Mouse (Mus musculus) stomach, embryonic 15.5 days (tissue): ENCODE results near the gene Man2a1. TPM values are rescaled to one million over a fixed set of nuclear protein-coding genes. Genes with fewer than 3 reads are reported as not detected.

Experiments
- ATAC-seq: fragments of 200-750 bp; cut with Nextera tagmentation; 2 replicates; pipeline ENCODE4 v1.8.0; 2017; ENCODE audit warnings: low read depth, moderate number of reproducible peaks, moderate TSS enrichment; ENCODE audit not compliant: insufficient read depth, low FRiP score
- H3K27ac ChIP-seq: fragments of 300-500 bp; sonication (generic); 2 replicates; pipeline ENCODE4 v1.5.1; 2015; ENCODE audit warnings: mild to moderate bottlenecking, inconsistent platforms
- H3K27me3 ChIP-seq: fragments of 300-500 bp; sonication (generic); replicated peaks from 2 replicates; pipeline ENCODE4 v1.6.1; 2015; ENCODE audit warnings: inconsistent platforms
- H3K36me3 ChIP-seq: fragments of 300-500 bp; sonication (generic); 2 replicates; pipeline ENCODE4 v1.6.1; 2015; ENCODE audit warnings: inconsistent platforms
- H3K4me1 ChIP-seq: fragments of 300-500 bp; sonication (generic); 2 replicates; pipeline ENCODE4 v1.6.1; 2015; ENCODE audit warnings: inconsistent platforms
- H3K4me2 ChIP-seq: fragments of 300-500 bp; sonication (generic); 2 replicates; pipeline ENCODE4 v1.6.1; 2015; ENCODE audit warnings: mild to moderate bottlenecking, inconsistent platforms
- H3K4me3 ChIP-seq: fragments of 300-500 bp; sonication (generic); replicated peaks from 2 replicates; pipeline ENCODE4 v1.5.1; 2015; ENCODE audit warnings: inconsistent platforms
- H3K9ac ChIP-seq: fragments of 300-500 bp; sonication (generic); 2 replicates; pipeline ENCODE4 v1.6.1; 2015; ENCODE audit warnings: inconsistent platforms
- H3K9me3 ChIP-seq: fragments of 300-500 bp; sonication (generic); 2 replicates; pipeline ENCODE4 v1.6.1; 2016; ENCODE audit warnings: inconsistent platforms
- WGBS: fragments of 180-500 bp; shearing (Covaris S2); methylation state at CpG from one replicate; pipeline ENCODE4 v1.1.7; 2015; 5-methylcytosine and 5-hydroxymethylcytosine counted together
- polyA plus RNA-seq: library from polyadenylated mRNA; unstranded; fragments of >200 nt; fragmentation: Nextera tagmentation; extraction: Ambion mirVana; gene quantifications from 2 replicates; pipeline ENCODE4 v1.2.1, GENCODE M21; 2015

Gene Man2a1
- polyA plus RNA-seq, 1 experiment from 2014 or later = 14.3 TPM

DNA sequence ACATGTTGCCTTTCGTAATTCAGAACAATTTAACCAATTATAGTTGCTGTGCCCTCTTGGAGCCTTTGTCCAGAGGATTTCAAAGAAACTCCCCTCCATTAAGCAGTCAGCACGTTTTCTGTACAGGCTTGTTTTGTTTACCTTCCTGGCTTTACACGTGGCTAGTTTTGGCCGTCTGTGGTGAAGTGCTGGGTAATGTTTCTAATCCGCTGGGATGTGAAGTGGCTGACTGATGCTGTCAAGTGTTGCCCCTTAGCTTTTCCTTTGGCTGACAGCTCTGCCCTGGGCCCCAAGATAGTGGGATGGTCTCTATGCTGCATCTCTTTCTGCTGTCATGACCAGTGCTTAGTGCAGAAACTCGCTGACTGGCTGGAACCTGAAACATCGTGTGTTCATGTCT lies 43.1 kb downstream of the Man2a1 start:
- no peaks in the 10 kb centered on the region for H3K9me3 ChIP-seq
- no peak overlapping the region for H3K27ac ChIP-seq
- H3K9ac ChIP-seq = no peak overlapping the region
- H3K27me3 ChIP-seq = no peaks in the 10 kb centered on the region
- no peak overlapping the region for H3K4me3 ChIP-seq
- H3K4me1 ChIP-seq = 0 out of 2 replicates have a peak, but pooled peaks cover 3% of the 10 kb centered on the region
- H3K36me3 ChIP-seq = peaks cover 3% of the 10 kb centered on the region; the same call in 1 of the 2 replicates
- no peak overlapping the region for H3K4me2 ChIP-seq
- 33% methylated on average over 7 of the region's 7 CpGs for WGBS
- ATAC-seq = no peak

DNA sequence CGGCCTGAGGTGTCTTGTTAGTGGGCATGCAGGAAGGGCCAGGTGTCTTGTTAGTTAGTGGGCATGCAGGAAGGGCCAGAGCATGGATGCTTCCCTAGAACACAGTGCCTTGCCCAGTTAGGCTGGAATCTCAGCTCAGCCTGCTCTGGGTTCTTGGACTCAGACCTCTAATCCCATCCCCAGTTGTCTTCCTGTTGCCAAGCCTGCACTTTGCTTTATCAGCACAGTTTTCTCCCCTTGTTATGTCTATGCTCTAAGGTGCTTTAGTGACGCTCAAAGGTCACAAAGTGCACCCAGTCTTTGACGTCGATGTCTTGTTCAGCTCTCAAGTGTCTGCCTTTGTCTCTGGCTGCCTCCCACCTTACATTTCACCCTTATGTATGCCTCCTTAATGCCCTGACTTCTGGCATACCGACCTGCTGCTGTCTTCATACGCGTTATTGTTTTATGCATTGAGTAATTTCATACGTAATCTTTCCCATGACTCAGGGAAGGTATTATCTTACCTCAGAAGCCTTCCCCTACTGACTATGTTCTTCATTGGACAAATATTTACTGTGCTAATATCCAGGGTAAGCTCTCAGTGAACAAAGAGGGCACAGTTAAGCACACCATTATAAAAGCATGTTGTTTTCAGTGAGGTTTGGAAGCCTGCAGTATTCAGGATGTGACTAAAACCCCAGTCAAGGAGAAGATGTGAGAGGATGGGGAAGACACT lies 44.5 kb downstream of the Man2a1 start:
- H3K4me2 ChIP-seq = no peak overlapping the region
- H3K36me3 ChIP-seq = no peaks in the 10 kb centered on the region
- no peaks in the 10 kb centered on the region for H3K27me3 ChIP-seq
- 0 out of 2 replicates have a peak, but pooled peaks cover 3% of the 10 kb centered on the region for H3K4me1 ChIP-seq
- no peak for ATAC-seq
- H3K9me3 ChIP-seq = no peaks in the 10 kb centered on the region
- no peak overlapping the region for H3K4me3 ChIP-seq
- no peak overlapping the region for H3K9ac ChIP-seq
- H3K27ac ChIP-seq = no peak overlapping the region
- WGBS = 52% methylated on average over 8 of the region's 8 CpGs

DNA sequence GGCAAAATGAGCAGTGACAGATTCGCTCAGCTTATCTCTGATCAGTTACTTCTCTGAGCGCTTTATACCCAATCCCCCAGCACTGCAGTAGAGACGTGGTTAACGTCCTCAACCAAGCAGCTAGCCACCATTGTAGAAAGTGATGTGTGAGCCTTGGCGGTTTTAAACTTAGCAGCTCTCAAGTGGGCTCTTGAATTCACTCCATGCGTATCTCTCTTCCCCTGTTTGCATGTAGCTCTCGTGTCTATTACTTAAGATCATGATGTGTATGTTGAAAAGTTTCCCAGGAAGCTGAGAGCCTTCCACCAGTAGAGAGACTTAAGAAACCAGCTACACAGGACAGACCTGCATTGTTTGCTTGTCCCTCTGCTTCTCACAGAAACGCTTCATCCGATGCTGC lies 46.9 kb downstream of the Man2a1 start:
- H3K4me1 ChIP-seq = 0 out of 2 replicates have a peak, but pooled peaks cover 3% of the 10 kb centered on the region
- H3K9me3 ChIP-seq = 0 out of 2 replicates have a peak, but pooled peaks cover under 1% of the 10 kb centered on the region
- H3K9ac ChIP-seq = no peak overlapping the region
- H3K4me3 ChIP-seq = no peak overlapping the region
- no peak overlapping the region for H3K4me2 ChIP-seq
- H3K36me3 ChIP-seq = peaks cover 8% of the 10 kb centered on the region
- H3K27ac ChIP-seq = no peak overlapping the region
- no peaks in the 10 kb centered on the region for H3K27me3 ChIP-seq
- 81% methylated on average over 9 of the region's 9 CpGs for WGBS
- ATAC-seq = no peak

DNA sequence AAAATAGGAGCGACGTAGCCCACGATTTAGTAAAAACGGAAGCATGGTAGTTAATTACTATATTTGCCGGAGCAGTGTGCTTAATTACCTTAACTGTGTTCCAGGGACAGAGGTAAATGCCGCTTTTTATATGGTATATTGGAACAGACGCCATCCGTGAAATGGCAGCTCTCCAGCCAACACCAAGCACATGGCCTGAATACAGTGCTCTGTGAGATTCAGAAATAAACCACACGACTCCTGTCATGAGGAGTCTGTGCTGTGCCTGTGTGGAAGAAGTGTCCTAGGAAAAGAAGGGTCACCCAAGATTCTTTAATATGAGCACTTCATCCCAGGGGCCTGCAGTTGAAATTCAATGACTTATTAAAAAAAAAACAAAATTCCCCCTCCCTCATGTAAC lies 50.2 kb downstream of the Man2a1 start:
- H3K4me1 ChIP-seq = no peaks in the 10 kb centered on the region
- H3K27ac ChIP-seq = no peak overlapping the region
- H3K9me3 ChIP-seq = 0 out of 2 replicates have a peak, but pooled peaks cover 3% of the 10 kb centered on the region
- H3K4me3 ChIP-seq = no peak overlapping the region
- H3K4me2 ChIP-seq = no peak overlapping the region
- 90% methylated on average over 9 of the region's 9 CpGs for WGBS
- no peak overlapping the region for H3K9ac ChIP-seq
- no peak for ATAC-seq
- H3K27me3 ChIP-seq = no peaks in the 10 kb centered on the region
- peaks cover 13% of the 10 kb centered on the region for H3K36me3 ChIP-seq

DNA sequence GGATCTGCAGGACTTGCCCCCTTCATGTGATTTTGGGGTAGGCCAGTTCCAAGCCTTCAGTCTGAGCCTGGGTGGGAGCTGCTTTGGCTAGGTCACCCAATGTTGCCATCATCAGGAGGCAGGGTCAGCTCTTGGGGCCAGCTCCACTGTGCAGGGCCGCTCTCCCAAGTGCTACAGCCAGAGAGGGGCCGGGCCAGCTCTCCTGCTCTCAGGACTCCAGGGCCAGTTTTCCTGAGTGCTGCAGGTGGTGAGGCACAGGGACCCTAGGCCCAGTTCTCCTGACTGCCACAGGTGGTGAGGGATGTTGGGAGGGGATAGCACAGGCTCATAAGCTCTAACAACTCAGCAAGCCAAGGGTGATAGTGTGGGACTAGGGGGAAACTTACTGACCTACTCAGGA lies 53.1 kb downstream of the Man2a1 start:
- ATAC-seq = no peak
- WGBS = 95% methylated on average over 2 of the region's 2 CpGs
- H3K36me3 ChIP-seq = peaks cover 13% of the 10 kb centered on the region

DNA sequence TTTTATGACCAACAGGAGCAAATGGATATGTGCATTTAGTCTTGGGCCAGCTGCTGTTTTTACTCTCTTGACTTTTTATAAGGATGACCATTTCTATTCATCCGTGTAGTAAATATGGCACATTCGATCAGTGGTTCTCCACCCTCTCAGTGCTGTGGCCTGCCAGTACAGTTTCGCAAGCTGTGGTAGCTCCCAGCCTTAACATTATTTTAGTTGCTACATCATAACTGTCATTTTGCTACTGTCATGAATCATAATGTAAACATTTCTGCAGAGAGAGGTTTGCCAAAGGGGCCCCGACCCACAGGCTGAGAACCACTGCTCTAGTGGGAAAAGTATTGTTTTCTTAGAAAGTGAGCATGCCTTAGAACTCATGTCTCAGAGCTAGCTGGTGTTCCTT lies 59.1 kb downstream of the Man2a1 start:
- Histone ChIP-seq H3K4me3 (no peak overlapping the region), H3K4me2 (no peak overlapping the region), H3K27me3 (no peaks in the 10 kb centered on the region), H3K9ac (no peak overlapping the region), H3K27ac (no peak overlapping the region), H3K36me3 (peaks cover 6% of the 10 kb centered on the region; the same call in 1 of the 2 replicates), H3K9me3 (no peaks in the 10 kb centered on the region), H3K4me1 (no peaks in the 10 kb centered on the region)
- ATAC-seq = no peak
- 79% methylated on average over 4 of the region's 4 CpGs for WGBS

More for the DNA sequence above, 53.1 kb downstream of the Man2a1 start:
- no peak overlapping the region for H3K9ac ChIP-seq
- no peaks in the 10 kb centered on the region for H3K4me1 ChIP-seq
- no peak overlapping the region for H3K4me2 ChIP-seq
- H3K9me3 ChIP-seq = 0 out of 2 replicates have a peak, but pooled peaks cover 3% of the 10 kb centered on the region
- no peak overlapping the region for H3K27ac ChIP-seq
- no peaks in the 10 kb centered on the region for H3K27me3 ChIP-seq
- no peak overlapping the region for H3K4me3 ChIP-seq

DNA sequence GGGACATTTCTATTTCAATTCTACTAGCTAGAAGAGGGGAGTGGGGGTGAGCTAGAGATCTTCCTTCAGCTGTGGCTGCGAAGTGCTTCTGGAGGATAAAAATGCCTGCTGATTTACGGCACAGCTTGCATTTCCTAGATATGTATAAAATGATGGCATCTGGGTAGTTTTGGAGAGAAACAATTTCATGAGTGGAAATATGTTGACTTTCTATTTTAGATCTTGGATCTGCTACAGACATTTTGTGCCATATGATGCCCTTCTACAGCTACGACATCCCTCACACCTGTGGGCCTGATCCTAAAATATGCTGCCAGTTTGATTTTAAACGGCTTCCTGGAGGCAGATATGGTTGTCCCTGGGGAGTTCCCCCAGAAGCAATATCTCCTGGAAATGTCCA lies 66.0 kb downstream of the Man2a1 start:
- no peak for ATAC-seq
- no peaks in the 10 kb centered on the region for H3K4me1 ChIP-seq
- no peaks in the 10 kb centered on the region for H3K9me3 ChIP-seq
- H3K27ac ChIP-seq = no peak overlapping the region
- no peak overlapping the region for H3K4me2 ChIP-seq
- 86% methylated on average over 4 of the region's 4 CpGs for WGBS
- no peak overlapping the region for H3K9ac ChIP-seq
- H3K4me3 ChIP-seq = no peak overlapping the region
- peaks cover 18% of the 10 kb centered on the region; the same call in 1 of the 2 replicates for H3K36me3 ChIP-seq
- no peaks in the 10 kb centered on the region for H3K27me3 ChIP-seq

DNA sequence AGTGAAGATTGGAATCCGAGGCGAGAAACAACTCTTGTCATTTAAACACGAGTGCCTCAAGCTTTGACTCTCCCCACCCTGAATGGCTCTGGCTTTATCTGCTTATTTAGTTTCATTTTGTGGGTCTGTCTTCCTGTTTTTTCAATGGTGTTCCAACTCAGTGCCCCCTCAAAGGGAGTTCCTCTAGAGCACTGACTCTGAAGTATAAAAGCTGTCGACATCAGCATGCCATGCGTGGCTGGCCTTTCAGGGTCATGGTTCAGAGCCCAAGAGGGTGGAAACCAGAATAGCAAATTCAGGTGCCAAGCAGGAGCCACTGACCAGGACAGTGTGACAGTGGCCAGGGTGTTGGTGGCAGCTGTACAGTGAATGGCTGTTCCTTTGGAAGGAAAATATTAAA lies 68.0 kb downstream of the Man2a1 start:
- ATAC-seq = no peak
- Histone ChIP-seq H3K4me1 (no peaks in the 10 kb centered on the region), H3K9me3 (no peaks in the 10 kb centered on the region), H3K9ac (no peak overlapping the region), H3K27me3 (no peaks in the 10 kb centered on the region), H3K27ac (no peak overlapping the region), H3K36me3 (peaks cover 26% of the 10 kb centered on the region; the same call in 1 of the 2 replicates), H3K4me2 (no peak overlapping the region), H3K4me3 (no peak overlapping the region)
- 80% methylated on average over 5 of the region's 5 CpGs for WGBS

DNA sequence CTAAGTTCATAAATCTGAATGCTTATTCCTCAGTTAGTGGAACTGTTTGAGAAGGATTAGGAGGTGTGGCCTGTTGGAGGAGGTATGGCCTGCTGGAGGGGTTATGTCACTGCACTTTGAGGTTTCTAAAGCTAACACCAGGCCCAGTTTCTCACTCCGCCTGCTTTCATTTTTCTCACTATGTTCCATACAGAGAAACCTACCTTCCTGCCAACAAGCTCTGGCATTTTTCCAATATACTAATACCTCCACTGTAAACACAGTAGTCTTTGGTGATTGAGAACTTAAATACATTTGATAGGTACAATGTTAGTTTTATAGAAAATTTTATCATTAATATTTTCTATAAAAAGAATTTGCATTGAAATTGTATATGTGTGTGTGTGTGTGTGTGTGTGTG lies 73.9 kb downstream of the Man2a1 start:
- Histone ChIP-seq H3K9ac (no peak overlapping the region), H3K27me3 (no peaks in the 10 kb centered on the region), H3K36me3 (peaks cover 23% of the 10 kb centered on the region), H3K4me1 (no peaks in the 10 kb centered on the region), H3K4me2 (no peak overlapping the region), H3K27ac (no peak overlapping the region), H3K4me3 (no peak overlapping the region), H3K9me3 (no peaks in the 10 kb centered on the region)
- 90% methylated on average over 1 of the region's 1 CpGs for WGBS
- no peak for ATAC-seq

DNA sequence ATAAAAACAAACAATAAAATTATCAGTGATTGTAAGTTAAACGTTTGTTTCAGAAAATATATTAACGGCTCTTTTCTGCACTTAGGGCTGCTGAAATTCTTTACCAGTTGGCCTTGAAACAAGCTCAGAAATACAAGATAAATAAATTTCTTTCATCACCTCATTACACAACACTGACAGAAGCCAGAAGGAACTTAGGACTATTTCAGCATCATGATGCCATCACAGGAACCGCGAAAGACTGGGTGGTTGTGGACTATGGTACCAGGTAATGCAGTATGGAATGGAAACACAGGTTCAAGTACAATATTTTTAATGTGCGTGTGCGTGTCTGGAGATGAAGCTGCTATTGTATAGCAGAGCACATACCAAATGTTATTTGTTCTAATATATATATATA lies 74.4 kb downstream of the Man2a1 start:
- no peaks in the 10 kb centered on the region for H3K4me1 ChIP-seq
- H3K9me3 ChIP-seq = no peaks in the 10 kb centered on the region
- no peak overlapping the region for H3K27ac ChIP-seq
- 86% methylated on average over 6 of the region's 6 CpGs for WGBS
- ATAC-seq = no peak
- no peak overlapping the region for H3K9ac ChIP-seq
- H3K27me3 ChIP-seq = no peaks in the 10 kb centered on the region
- H3K4me2 ChIP-seq = no peak overlapping the region
- no peak overlapping the region for H3K4me3 ChIP-seq
- peaks cover 18% of the 10 kb centered on the region for H3K36me3 ChIP-seq

DNA sequence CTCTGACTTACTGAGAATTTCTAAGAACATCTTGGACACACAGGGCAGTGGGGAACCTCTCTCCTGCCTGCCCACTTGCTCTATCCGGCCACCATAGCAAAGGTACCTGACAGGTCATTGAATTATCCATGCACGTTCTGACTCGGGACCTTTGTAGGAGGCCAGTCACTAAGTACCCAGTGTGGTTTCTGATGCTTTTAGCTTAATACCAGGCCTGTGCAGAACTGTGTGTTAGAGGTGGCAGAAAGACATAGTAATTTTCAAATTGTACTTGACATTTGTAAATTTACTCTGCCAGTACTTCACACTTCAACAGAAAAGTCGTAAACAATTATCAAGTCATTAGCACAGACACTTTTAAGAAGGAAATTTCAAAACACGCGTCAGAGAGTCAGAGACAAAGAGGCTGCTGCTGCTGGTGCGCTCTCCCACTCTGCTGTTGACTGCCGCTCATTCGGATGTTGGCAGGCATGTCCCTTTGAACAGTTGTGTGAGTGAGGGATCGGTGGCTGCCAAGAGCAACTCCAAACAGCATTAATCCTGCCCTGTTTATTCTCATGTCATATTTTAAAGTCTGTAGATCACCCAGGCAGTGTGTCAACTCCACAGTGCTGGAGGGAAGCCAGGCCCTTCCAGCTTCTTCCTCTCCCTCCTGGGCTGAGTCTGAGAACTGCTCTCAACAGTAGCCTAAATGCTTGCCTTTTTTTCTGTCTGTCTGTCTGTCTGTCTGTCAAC lies 76.4 kb downstream of the Man2a1 start:
- Histone ChIP-seq H3K27ac (no peak overlapping the region), H3K4me3 (no peak overlapping the region), H3K36me3 (peaks cover 12% of the 10 kb centered on the region), H3K4me2 (no peak overlapping the region), H3K9me3 (no peaks in the 10 kb centered on the region), H3K4me1 (no peaks in the 10 kb centered on the region), H3K27me3 (no peaks in the 10 kb centered on the region), H3K9ac (no peak overlapping the region)
- peak; percentile 84; the same call in 1 of the 2 replicates for ATAC-seq
- WGBS = 37% methylated on average over 10 of the region's 10 CpGs

DNA sequence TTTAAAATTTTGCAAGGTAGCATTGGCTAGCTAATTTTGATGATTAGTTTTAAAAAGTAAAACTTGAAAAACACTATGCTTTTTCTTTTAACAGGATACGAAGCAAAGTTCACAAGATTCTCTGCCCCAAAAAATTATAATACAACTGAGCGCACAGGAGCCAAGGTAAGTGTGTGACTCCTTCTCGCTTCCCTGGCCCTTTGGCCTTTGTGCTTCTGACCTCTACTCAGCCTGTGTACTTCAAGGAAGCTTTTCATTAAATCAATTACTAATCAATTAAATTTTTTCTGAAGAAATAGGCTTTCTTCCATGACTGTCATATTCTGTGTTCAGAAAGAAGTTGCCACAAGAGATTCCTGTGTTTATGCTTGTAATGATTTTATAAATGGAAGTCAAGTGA lies 80.9 kb downstream of the Man2a1 start:
- Histone ChIP-seq H3K27ac (no peak overlapping the region), H3K9ac (no peak overlapping the region), H3K9me3 (no peaks in the 10 kb centered on the region), H3K36me3 (no peaks in the 10 kb centered on the region; the same call in none of the 2 replicates), H3K4me2 (no peak overlapping the region), H3K4me3 (no peak overlapping the region), H3K27me3 (no peaks in the 10 kb centered on the region), H3K4me1 (no peaks in the 10 kb centered on the region)
- WGBS = 87% methylated on average over 3 of the region's 3 CpGs
- ATAC-seq = no peak
